Mouse (Mus musculus) G1E (cell line): Measurements from ENCODE around the gene Scaf4.

Experiments used
- CTCF ChIP-seq: IDR thresholded peaks from 2 replicates; pipeline ENCODE4 v1.5.1; 2012; ENCODE audit warnings: low read depth, low read length, inconsistent platforms, mixed read lengths
- GATA1 ChIP-seq: IDR thresholded peaks from 2 replicates; pipeline ENCODE4 v1.6.1; 2012; ENCODE audit warnings: borderline replicate concordance, low read length, inconsistent platforms, mixed read lengths
- GATA2 ChIP-seq: IDR thresholded peaks from 2 replicates; pipeline ENCODE4 v1.6.1; 2012; ENCODE audit warnings: low read depth, low read length, inconsistent platforms, borderline replicate concordance
- POLR2AphosphoS5 ChIP-seq: IDR thresholded peaks from 2 replicates; pipeline ENCODE4 v1.6.1; 2012; ENCODE audit warnings: low read depth, low read length, inconsistent platforms; ENCODE audit not compliant: insufficient replicate concordance
- TAL1 ChIP-seq: conservative IDR thresholded peaks from 2 replicates; pipeline ENCODE4 v1.6.1; 2012; ENCODE audit warnings: low read depth, low read length, inconsistent platforms, mixed read lengths

DNA sequence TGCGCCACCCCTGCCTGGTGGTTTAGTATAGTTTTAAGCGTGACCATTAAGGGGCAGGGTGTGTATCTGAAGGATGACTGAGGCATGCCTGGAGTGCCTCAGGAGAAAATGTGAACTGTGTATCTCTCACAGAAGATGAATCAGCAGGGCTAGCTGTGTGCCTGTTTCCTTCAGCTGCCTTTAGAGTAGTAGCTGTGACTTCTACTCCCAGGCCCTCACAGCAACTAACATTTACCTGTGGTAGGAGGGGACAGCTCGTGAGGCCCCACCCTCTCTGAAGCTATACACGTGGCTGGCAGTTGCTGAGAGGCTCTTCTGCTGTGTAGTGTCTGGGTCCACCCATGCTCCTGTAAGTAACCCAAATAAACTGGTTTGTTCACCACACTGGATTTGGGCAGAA lies 66.4 kb downstream of the Scaf4 start:
- TF ChIP-seq CTCF: no peak
- no peak for TF ChIP-seq GATA1
- no peak for TF ChIP-seq POLR2AphosphoS5
- no peak for TF ChIP-seq GATA2
- TF ChIP-seq TAL1: no peak
